Mouse (Mus musculus) heart, postnatal 0 days (tissue): ENCODE measurements around the gene Pou2f3.

Experiments used
- CTCF ChIP-seq: IDR thresholded peaks from 2 replicates; pipeline ENCODE4 v1.5.1; 2016; ENCODE audit warnings: antibody characterized with exemption, control low read depth, low read depth
- EP300 ChIP-seq: IDR thresholded peaks from 2 replicates; pipeline ENCODE4 v1.6.1; 2016; ENCODE audit warnings: antibody characterized with exemption, low read depth

- no peak for TF ChIP-seq EP300
- TF ChIP-seq CTCF = no peak
Measured at GRCm38 (mm10) chr9:43151779-43152178, 58.4 kb downstream of the Pou2f3 start.
